Mouse (Mus musculus) liver, embryonic 12.5 days (tissue): ENCODE results near the gene Gm10197. TPM values are rescaled to one million over a fixed set of nuclear protein-coding genes. Genes with fewer than 3 reads are reported as not detected.
A peak's percentile ranks its signal among the peaks of the same experiment; 100 is the strongest.

Experiments
- ATAC-seq: fragments of 200-750 bp; cut with Nextera tagmentation; 2 replicates; pipeline ENCODE4 v1.8.0; 2017; ENCODE audit warnings: moderate number of reproducible peaks, mild to moderate bottlenecking, moderate library complexity
- H3K27ac ChIP-seq: fragments of 300-500 bp; sonication (generic); 2 replicates; pipeline ENCODE4 v1.5.1; 2016; ENCODE audit warnings: mild to moderate bottlenecking
- H3K27me3 ChIP-seq: fragments of 300-500 bp; sonication (generic); replicated peaks from 2 replicates; pipeline ENCODE4 v1.6.1; 2016; ENCODE audit warnings: mild to moderate bottlenecking, moderate library complexity
- H3K36me3 ChIP-seq: fragments of 300-500 bp; sonication (generic); 2 replicates; pipeline ENCODE4 v1.6.1; 2016; ENCODE audit warnings: mild to moderate bottlenecking, moderate library complexity
- H3K4me1 ChIP-seq: fragments of 300-500 bp; sonication (generic); 2 replicates; pipeline ENCODE4 v1.6.1; 2016
- H3K4me2 ChIP-seq: fragments of 300-500 bp; sonication (generic); 2 replicates; pipeline ENCODE4 v1.6.1; 2016; ENCODE audit warnings: mild to moderate bottlenecking, moderate library complexity
- H3K4me3 ChIP-seq: fragments of 300-500 bp; sonication (generic); 2 replicates; pipeline ENCODE4 v1.5.1; 2016; ENCODE audit warnings: mild to moderate bottlenecking, moderate library complexity
- H3K9ac ChIP-seq: fragments of 300-500 bp; sonication (generic); 2 replicates; pipeline ENCODE4 v1.6.1; 2016; ENCODE audit warnings: mild to moderate bottlenecking, moderate library complexity
- H3K9me3 ChIP-seq: fragments of 300-500 bp; sonication (generic); replicated peaks from 2 replicates; pipeline ENCODE4 v1.6.1; 2016; ENCODE audit warnings: mild to moderate bottlenecking, moderate library complexity
- WGBS: fragments of 180-500 bp; shearing (Covaris S2); methylation state at CpG from one replicate; pipeline ENCODE4 v1.1.7; 2016; ENCODE audit not compliant: insufficient replicate concordance; 5-methylcytosine and 5-hydroxymethylcytosine counted together
- polyA plus RNA-seq: library from polyadenylated mRNA; unstranded; fragments of >200 nt; fragmentation: Nextera tagmentation; extraction: Ambion mirVana; gene quantifications from 2 replicates; pipeline ENCODE4 v1.2.1, GENCODE M21; 2016

Gene Gm10197
- polyA plus RNA-seq, 1 experiment from 2014 or later, result not detected

DNA sequence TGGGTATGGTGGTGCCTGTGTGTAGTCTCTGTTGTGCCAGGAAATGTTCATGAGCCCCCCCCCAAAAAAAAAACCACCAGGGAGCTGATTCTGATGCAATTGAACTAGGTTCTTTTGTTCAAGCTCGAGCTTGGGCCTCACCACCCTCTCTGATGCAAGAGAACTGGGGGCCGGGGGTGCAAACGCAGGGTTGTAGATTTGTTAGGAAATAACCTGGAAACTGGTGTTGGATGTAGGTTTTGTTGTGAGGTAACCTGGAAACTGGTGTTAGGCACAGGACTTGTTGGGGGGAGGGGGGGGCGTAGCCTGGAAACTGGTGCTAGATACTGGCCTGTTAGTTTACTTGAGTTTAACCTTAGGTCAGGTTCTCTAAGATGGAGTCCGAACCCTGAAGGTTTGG is 20.2 kb upstream of the Gm10197 start:
- H3K36me3 ChIP-seq, result peaks cover 24% of the 10 kb centered on the region
- peak overlapping the region; percentile 73 for H3K4me2 ChIP-seq
- WGBS, result 72% methylated on average over 5 of the region's 5 CpGs
- H3K4me1 ChIP-seq, result peaks cover 58% of the 10 kb centered on the region
- peak overlapping the region; percentile 94 for H3K27ac ChIP-seq
- ATAC-seq, result no peak
- peak overlapping the region; percentile 100 for H3K4me3 ChIP-seq
- H3K9ac ChIP-seq, result peak overlapping the region; percentile 74; the same call in 1 of the 2 replicates
- no peaks in the 10 kb centered on the region for H3K27me3 ChIP-seq
- H3K9me3 ChIP-seq, result no peaks in the 10 kb centered on the region

- ATAC-seq, result no peak
- H3K4me1 ChIP-seq, result peaks cover 59% of the 10 kb centered on the region
- H3K27ac ChIP-seq, result peak overlapping the region; percentile 94
- peak overlapping the region; percentile 100 for H3K4me3 ChIP-seq
- H3K4me2 ChIP-seq, result peak overlapping the region; percentile 73
- H3K9ac ChIP-seq, result peak overlapping the region; percentile 74
- no peaks in the 10 kb centered on the region for H3K27me3 ChIP-seq
- 36% methylated on average over 8 of the region's 8 CpGs for WGBS
- no peaks in the 10 kb centered on the region for H3K9me3 ChIP-seq
- peaks cover 27% of the 10 kb centered on the region for H3K36me3 ChIP-seq
Observed at GRCm38 (mm10) chr19:53391386-53391785, 19.8 kb upstream of the Gm10197 start.

GRCm38 (mm10) chr19:53390495-53391007 is 19.0 kb upstream of the Gm10197 start, which contains the start of gene Smndc1:
Smndc1 (minus strand) TSS chr19:53390578.
- peak; percentile 97 for ATAC-seq
- Histone ChIP-seq H3K4me2 (peak within 1 kb of the TSS; percentile 80), H3K27ac (peak within 1 kb of the TSS; percentile 96), H3K4me1 (peaks cover 62% of the 10 kb centered on the region), H3K27me3 (no peaks in the 10 kb centered on the region), H3K9ac (peak within 1 kb of the TSS; percentile 99), H3K36me3 (peaks cover 35% of the 10 kb centered on the region), H3K9me3 (no peaks in the 10 kb centered on the region), H3K4me3 (peak within 1 kb of the TSS; percentile 100)
- under 1% methylated on average over 48 of the region's 48 CpGs for WGBS

DNA sequence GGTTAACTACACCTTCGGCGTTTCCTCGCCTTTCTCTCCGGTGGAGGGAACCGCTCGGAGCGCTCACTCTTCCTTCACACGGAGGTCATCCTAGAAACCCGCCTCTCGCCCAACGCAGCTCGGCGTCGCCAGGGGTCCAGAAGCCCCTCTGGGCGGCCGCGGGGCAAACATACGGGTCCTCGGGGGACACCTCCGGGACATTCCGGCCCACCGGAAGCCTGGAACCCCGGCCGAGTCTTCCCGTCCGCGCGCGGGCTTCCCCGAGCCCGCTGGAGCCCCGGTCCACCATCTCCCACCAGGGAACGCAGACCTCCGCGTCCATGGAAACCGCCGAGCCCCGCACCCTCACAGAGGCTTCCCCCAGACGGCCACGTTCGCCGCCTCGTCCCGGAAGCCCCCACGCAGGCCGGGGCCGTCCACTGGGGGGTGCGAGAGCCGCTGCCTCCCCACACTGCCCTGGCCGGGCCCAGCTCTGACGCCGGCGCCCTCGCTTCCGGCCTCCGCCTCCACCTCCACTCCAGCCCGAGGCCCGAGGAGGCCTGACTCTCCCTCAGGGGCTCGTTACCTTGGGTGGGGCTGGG is 18.4 kb upstream of the Gm10197 start:
- H3K9ac ChIP-seq, result peak overlapping the region; percentile 99
- H3K4me2 ChIP-seq, result peak overlapping the region; percentile 80
- no peaks in the 10 kb centered on the region for H3K9me3 ChIP-seq
- H3K27me3 ChIP-seq, result no peaks in the 10 kb centered on the region
- peaks cover 39% of the 10 kb centered on the region for H3K36me3 ChIP-seq
- peak overlapping the region; percentile 96 for H3K27ac ChIP-seq
- 2% methylated on average over 59 of the region's 59 CpGs for WGBS
- peak overlapping the region; percentile 100 for H3K4me3 ChIP-seq
- H3K4me1 ChIP-seq, result peaks cover 59% of the 10 kb centered on the region
- peak; percentile 82 for ATAC-seq

GRCm38 (mm10) chr19:53389417-53389816 is 17.9 kb upstream of the Gm10197 start:
- H3K4me2 ChIP-seq, result peak overlapping the region; percentile 80
- H3K36me3 ChIP-seq, result peaks cover 44% of the 10 kb centered on the region
- peak overlapping the region; percentile 96; the same call in 1 of the 2 replicates for H3K27ac ChIP-seq
- ATAC-seq, result no peak
- no peaks in the 10 kb centered on the region for H3K9me3 ChIP-seq
- peak overlapping the region; percentile 100 for H3K4me3 ChIP-seq
- H3K27me3 ChIP-seq, result no peaks in the 10 kb centered on the region
- H3K9ac ChIP-seq, result peak overlapping the region; percentile 99
- H3K4me1 ChIP-seq, result peaks cover 55% of the 10 kb centered on the region
- WGBS, result 14% methylated on average over 6 of the region's 6 CpGs

DNA sequence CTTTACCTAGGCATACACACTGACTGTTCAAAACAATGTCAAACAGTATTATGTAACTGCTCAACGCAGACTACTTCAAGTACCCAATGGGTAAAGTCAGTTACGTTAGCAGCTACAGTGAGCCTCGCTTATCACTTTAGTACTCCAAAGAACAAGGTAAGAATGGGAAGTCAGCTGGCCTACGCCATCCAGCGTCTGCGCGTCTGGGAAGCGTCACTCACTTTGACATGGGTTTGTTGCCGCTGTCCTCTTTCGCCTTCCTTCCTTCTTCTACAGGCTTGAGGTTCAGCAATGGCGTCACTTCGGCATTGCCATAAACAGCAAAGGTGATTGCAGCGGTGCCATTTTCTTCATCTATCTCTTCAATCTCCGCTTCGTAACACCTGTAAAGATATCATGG is 11.8 kb upstream of the Gm10197 start:
- H3K4me2 ChIP-seq, result no peak overlapping the region
- 85% methylated on average over 15 of the region's 15 CpGs for WGBS
- no peak for ATAC-seq
- H3K4me1 ChIP-seq, result peaks cover 17% of the 10 kb centered on the region
- H3K27ac ChIP-seq, result no peak overlapping the region
- H3K36me3 ChIP-seq, result peaks cover 94% of the 10 kb centered on the region
- H3K4me3 ChIP-seq, result no peak overlapping the region
- no peak overlapping the region for H3K9ac ChIP-seq
- H3K27me3 ChIP-seq, result no peaks in the 10 kb centered on the region
- H3K9me3 ChIP-seq, result no peaks in the 10 kb centered on the region

DNA sequence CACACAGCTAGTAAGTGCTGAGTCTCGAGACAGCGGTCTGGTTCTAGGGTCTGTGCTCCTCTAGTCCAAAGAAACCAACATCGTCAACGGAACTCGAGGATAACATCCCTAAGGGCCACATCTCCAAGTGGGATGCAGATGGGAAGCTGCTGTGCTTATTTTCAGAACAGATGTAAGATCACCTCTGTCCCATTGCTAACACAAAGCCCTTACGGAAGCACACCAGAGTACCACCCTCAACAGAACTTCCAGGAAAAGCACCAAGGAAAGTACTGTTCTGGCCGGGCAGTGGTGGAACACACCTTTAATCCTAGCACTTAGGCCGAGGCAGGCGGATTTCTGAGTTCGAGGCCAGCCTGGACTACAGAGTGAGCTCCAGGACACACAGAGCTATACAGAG is 6.9 kb upstream of the Gm10197 start:
- Histone ChIP-seq H3K9ac (no peak overlapping the region), H3K4me2 (no peak overlapping the region), H3K36me3 (peaks cover 95% of the 10 kb centered on the region), H3K27ac (no peak overlapping the region), H3K4me1 (no peaks in the 10 kb centered on the region), H3K4me3 (no peak overlapping the region), H3K9me3 (no peaks in the 10 kb centered on the region), H3K27me3 (no peaks in the 10 kb centered on the region)
- 84% methylated on average over 10 of the region's 10 CpGs for WGBS
- ATAC-seq, result no peak

- Histone ChIP-seq H3K9ac (no peak overlapping the region), H3K4me3 (no peak overlapping the region), H3K9me3 (no peaks in the 10 kb centered on the region), H3K4me2 (no peak overlapping the region), H3K4me1 (no peaks in the 10 kb centered on the region), H3K27me3 (no peaks in the 10 kb centered on the region), H3K36me3 (peaks cover 94% of the 10 kb centered on the region), H3K27ac (no peak overlapping the region)
- ATAC-seq, result no peak
- 83% methylated on average over 8 of the region's 8 CpGs for WGBS
Observed at GRCm38 (mm10) chr19:53377652-53378051, 6.1 kb upstream of the Gm10197 start.

GRCm38 (mm10) chr19:53375816-53376215 is 4.2 kb upstream of the Gm10197 start:
- Histone ChIP-seq H3K4me2 (no peak overlapping the region), H3K4me1 (no peaks in the 10 kb centered on the region), H3K4me3 (no peak overlapping the region), H3K27me3 (no peaks in the 10 kb centered on the region), H3K9me3 (no peaks in the 10 kb centered on the region), H3K36me3 (peaks cover 91% of the 10 kb centered on the region), H3K9ac (no peak overlapping the region), H3K27ac (no peak overlapping the region)
- WGBS, result 90% methylated on average over 9 of the region's 9 CpGs
- ATAC-seq, result no peak

DNA sequence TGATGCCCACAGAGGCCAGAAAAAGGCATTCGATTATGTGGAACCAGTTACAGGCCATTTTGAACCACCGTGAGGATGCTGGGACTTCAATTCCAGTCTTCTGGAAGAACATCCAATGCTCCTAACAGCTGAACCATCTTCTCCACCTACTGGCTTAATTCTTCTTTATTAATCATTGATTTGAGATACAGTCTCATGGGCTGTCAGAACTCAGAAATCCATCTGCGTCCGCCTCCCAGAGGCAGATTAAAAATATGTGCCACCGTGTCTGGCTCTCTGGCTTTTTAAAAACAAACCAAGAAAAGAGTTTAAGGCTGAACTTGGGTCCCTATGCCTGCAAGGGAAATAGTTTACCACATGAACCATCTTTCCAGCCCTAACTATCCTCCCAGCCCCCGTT is 3.7 kb upstream of the Gm10197 start:
- ATAC-seq, result no peak
- H3K27me3 ChIP-seq, result no peaks in the 10 kb centered on the region
- H3K9ac ChIP-seq, result no peak overlapping the region
- H3K36me3 ChIP-seq, result peaks cover 91% of the 10 kb centered on the region
- H3K27ac ChIP-seq, result no peak overlapping the region
- no peak overlapping the region for H3K4me3 ChIP-seq
- no peak overlapping the region for H3K4me2 ChIP-seq
- no peaks in the 10 kb centered on the region for H3K9me3 ChIP-seq
- WGBS, result 87% methylated on average over 6 of the region's 6 CpGs
- no peaks in the 10 kb centered on the region for H3K4me1 ChIP-seq

DNA sequence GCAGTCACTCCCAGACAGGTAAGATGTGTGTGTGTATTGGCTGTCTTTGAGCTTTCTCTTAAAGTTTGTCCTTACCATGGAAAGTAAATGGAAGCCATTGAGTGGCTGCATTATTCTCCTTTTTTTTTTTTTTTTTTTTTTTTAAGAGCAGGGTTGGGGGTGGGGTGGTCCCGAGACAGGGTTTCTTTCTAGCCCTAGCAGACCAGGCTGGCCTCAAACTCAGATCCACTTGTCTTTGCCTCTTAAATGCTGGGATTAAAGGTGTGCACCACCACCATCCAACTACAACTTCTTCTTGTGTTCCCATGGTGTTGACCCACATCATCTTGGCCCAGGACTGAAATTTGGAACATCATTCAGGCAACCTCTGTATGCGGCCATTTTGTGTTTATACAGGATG is 2.0 kb upstream of the Gm10197 start:
- WGBS, result 82% methylated on average over 2 of the region's 2 CpGs
- Histone ChIP-seq H3K27ac (no peak overlapping the region), H3K4me1 (peaks cover 7% of the 10 kb centered on the region), H3K36me3 (peaks cover 79% of the 10 kb centered on the region), H3K4me3 (no peak overlapping the region), H3K9ac (no peak overlapping the region), H3K27me3 (no peaks in the 10 kb centered on the region), H3K9me3 (no peaks in the 10 kb centered on the region), H3K4me2 (no peak overlapping the region)
- ATAC-seq, result no peak

DNA sequence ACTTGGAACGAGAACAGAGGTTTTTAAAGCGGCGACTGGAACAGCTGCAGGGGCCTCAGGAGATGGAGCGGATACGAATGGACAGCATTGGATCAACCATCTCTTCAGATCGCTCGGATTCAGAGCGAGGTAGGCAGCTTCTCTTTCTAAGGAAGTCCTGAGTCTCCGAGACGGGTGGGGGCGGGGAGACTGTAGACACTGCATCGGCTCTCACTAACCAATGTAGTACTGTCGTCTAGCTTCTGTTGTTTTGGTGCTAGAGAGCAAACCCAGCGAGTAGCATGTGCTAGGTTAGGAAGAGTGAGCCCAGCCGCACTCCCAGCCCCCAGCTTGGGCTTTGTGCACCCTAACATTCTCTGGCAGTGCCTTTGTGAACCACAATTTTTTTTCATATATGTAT is 1.3 kb downstream of the Gm10197 start:
- Histone ChIP-seq H3K36me3 (peaks cover 48% of the 10 kb centered on the region), H3K27ac (no peak overlapping the region), H3K27me3 (no peaks in the 10 kb centered on the region), H3K4me3 (no peak overlapping the region), H3K4me2 (no peak overlapping the region), H3K4me1 (peaks cover 10% of the 10 kb centered on the region), H3K9ac (no peak overlapping the region), H3K9me3 (no peaks in the 10 kb centered on the region)
- WGBS, result 70% methylated on average over 15 of the region's 15 CpGs
- ATAC-seq, result no peak
